Mouse (Mus musculus) liver, embryonic 16.5 days (tissue): ENCODE data around the gene Ctla4. TPM values are rescaled to one million over a fixed set of nuclear protein-coding genes. Genes with fewer than 3 reads are reported as not detected.

ENCODE experiments used
- ATAC-seq: fragments of 200-750 bp; cut with Nextera tagmentation; 2 replicates; pipeline ENCODE4 v1.8.0; 2017; ENCODE audit warnings: low read depth, mild to moderate bottlenecking, moderate number of reproducible peaks, moderate library complexity
- H3K27ac ChIP-seq: fragments of 300-500 bp; sonication (generic); 2 replicates; pipeline ENCODE4 v1.5.1; 2014; ENCODE audit warnings: mild to moderate bottlenecking, low read length
- H3K27me3 ChIP-seq: fragments of 300-500 bp; sonication (generic); 2 replicates; pipeline ENCODE4 v1.6.1; 2014; ENCODE audit warnings: low read depth, low read length, mixed read lengths; ENCODE audit not compliant: control insufficient read depth, insufficient read depth
- H3K36me3 ChIP-seq: fragments of 300-500 bp; sonication (generic); 2 replicates; pipeline ENCODE4 v1.6.1; 2014; ENCODE audit warnings: mild to moderate bottlenecking; ENCODE audit not compliant: control insufficient read depth, insufficient read depth
- H3K4me1 ChIP-seq: fragments of 300-500 bp; sonication (generic); 2 replicates; pipeline ENCODE4 v1.6.1; 2014; ENCODE audit warnings: low read depth, low read length, mixed read lengths; ENCODE audit not compliant: control insufficient read depth
- H3K4me2 ChIP-seq: fragments of 300-500 bp; sonication (generic); 2 replicates; pipeline ENCODE4 v1.6.1; 2014; ENCODE audit warnings: low read depth, low read length, mixed read lengths
- H3K4me3 ChIP-seq: fragments of 300-500 bp; sonication (generic); 2 replicates; pipeline ENCODE4 v1.5.1; 2014; ENCODE audit warnings: low read depth, mild to moderate bottlenecking, low read length
- H3K9ac ChIP-seq: fragments of 300-500 bp; sonication (generic); 2 replicates; pipeline ENCODE4 v1.6.1; 2014; ENCODE audit warnings: low read depth, low read length
- H3K9me3 ChIP-seq: fragments of 300-500 bp; sonication (generic); replicated peaks from 2 replicates; pipeline ENCODE4 v1.6.1; 2016; ENCODE audit warnings: low read length; ENCODE audit not compliant: control insufficient read depth
- WGBS: fragments of 180-500 bp; shearing (Covaris S2); extraction: QIAGEN DNeasy Blood & Tissue Kit; methylation state at CpG from one replicate; pipeline ENCODE4 v1.1.7; 2014; ENCODE audit not compliant: insufficient replicate concordance; 5-methylcytosine and 5-hydroxymethylcytosine counted together
- polyA plus RNA-seq: library from polyadenylated mRNA; unstranded; fragments of >200 nt; fragmentation: Nextera tagmentation; extraction: Ambion mirVana; gene quantifications from 2 replicates; pipeline ENCODE4 v1.2.1, GENCODE M21; 2015

The Ctla4 gene
- polyA plus RNA-seq, 1 experiment from 2014 or later: not detected

GRCm38 (mm10) chr1:60959246-60959645 lies 72.4 kb downstream of the Ctla4 start:
- 60% methylated on average over 4 of the region's 4 CpGs for WGBS
- Histone ChIP-seq H3K4me1 (no peaks in the 10 kb centered on the region), H3K9ac (no peak overlapping the region)

GRCm38 (mm10) chr1:60960451-60960850 lies 73.7 kb downstream of the Ctla4 start:
- peak; percentile 63 for ATAC-seq
- Histone ChIP-seq H3K4me1 (no peaks in the 10 kb centered on the region), H3K9me3 (no peaks in the 10 kb centered on the region), H3K27ac (peak overlapping the region; percentile 24; the same call in 1 of the 2 replicates), H3K9ac (no peak overlapping the region), H3K27me3 (no peaks in the 10 kb centered on the region), H3K4me3 (no peak overlapping the region), H3K4me2 (no peak overlapping the region; the same call in 1 of the 2 replicates), H3K36me3 (no peaks in the 10 kb centered on the region)
- WGBS: 10% methylated on average over 11 of the region's 11 CpGs

More at GRCm38 (mm10) chr1:60959246-60959645, 72.4 kb downstream of the Ctla4 start:
- Histone ChIP-seq H3K4me3 (no peak overlapping the region), H3K27ac (no peak overlapping the region), H3K4me2 (no peak overlapping the region), H3K27me3 (no peaks in the 10 kb centered on the region), H3K36me3 (no peaks in the 10 kb centered on the region), H3K9me3 (no peaks in the 10 kb centered on the region)
- ATAC-seq: no peak

- WGBS: 13% methylated on average over 4 of the region's 4 CpGs
- no peak overlapping the region for H3K9ac ChIP-seq
- H3K4me2 ChIP-seq: no peak overlapping the region
- H3K4me3 ChIP-seq: no peak overlapping the region
- H3K4me1 ChIP-seq: no peaks in the 10 kb centered on the region
- ATAC-seq: no peak
- H3K36me3 ChIP-seq: no peaks in the 10 kb centered on the region
- H3K9me3 ChIP-seq: no peaks in the 10 kb centered on the region
- H3K27ac ChIP-seq: no peak overlapping the region; the same call in 1 of the 2 replicates
- H3K27me3 ChIP-seq: no peaks in the 10 kb centered on the region
These were observed 74.3 kb downstream of the Ctla4 start for GRCm38 (mm10) chr1:60961080-60961479.

GRCm38 (mm10) chr1:60962095-60962494 lies 75.3 kb downstream of the Ctla4 start:
- Histone ChIP-seq H3K9ac (no peak overlapping the region), H3K27me3 (no peaks in the 10 kb centered on the region), H3K27ac (no peak overlapping the region), H3K36me3 (no peaks in the 10 kb centered on the region), H3K4me2 (no peak overlapping the region), H3K4me1 (no peaks in the 10 kb centered on the region), H3K4me3 (no peak overlapping the region), H3K9me3 (no peaks in the 10 kb centered on the region)
- no peak for ATAC-seq
- 65% methylated on average over 4 of the region's 4 CpGs for WGBS

Other genes with a start within 250 kb of the Ctla4 start
- 0.06 and 0.08 TPM in 2 replicates for gene Cd28, start 170.2 kb upstream of the Ctla4 start, polyA plus RNA-seq
- 1.0 and 1.2 TPM in 2 replicates for gene Icos, start 90.9 kb downstream of the Ctla4 start, polyA plus RNA-seq